Mouse (Mus musculus) liver, embryonic 11.5 days (tissue): Measurements from ENCODE around the gene Efcab5. TPM values are rescaled to one million over a fixed set of nuclear protein-coding genes. Genes with fewer than 3 reads are reported as not detected.

Experiments
- ATAC-seq: fragments of 200-750 bp; cut with Nextera tagmentation; replicated peaks from 2 replicates; pipeline ENCODE4 v1.8.0; 2017; ENCODE audit warnings: moderate number of reproducible peaks, mild to moderate bottlenecking, moderate TSS enrichment, moderate library complexity; ENCODE audit not compliant: low FRiP score
- DNase-seq: peaks from one replicate; pipeline ENCODE4 v3.0.0-alpha.2; 2017; ENCODE audit warnings: low spot score
- H3K27ac ChIP-seq: fragments of 300-500 bp; sonication (generic); 2 replicates; pipeline ENCODE4 v1.5.1; 2014; ENCODE audit warnings: mild to moderate bottlenecking, low read depth, low read length, control low read depth
- H3K27me3 ChIP-seq: fragments of 300-500 bp; sonication (generic); replicated peaks from 2 replicates; pipeline ENCODE4 v1.6.1; 2014; ENCODE audit warnings: low read length, mixed read lengths; ENCODE audit not compliant: control insufficient read depth, insufficient read depth
- H3K36me3 ChIP-seq: fragments of 300-500 bp; sonication (generic); 2 replicates; pipeline ENCODE4 v1.6.1; 2014; ENCODE audit warnings: mild to moderate bottlenecking, low read length, moderate library complexity, mixed read lengths; ENCODE audit not compliant: control insufficient read depth, insufficient read depth
- H3K4me1 ChIP-seq: fragments of 300-500 bp; sonication (generic); replicated peaks from 2 replicates; pipeline ENCODE4 v1.6.1; 2014; ENCODE audit warnings: low read length, mixed read lengths; ENCODE audit not compliant: control insufficient read depth, insufficient read depth
- H3K4me2 ChIP-seq: fragments of 300-500 bp; sonication (generic); 2 replicates; pipeline ENCODE4 v1.6.1; 2014; ENCODE audit warnings: mild to moderate bottlenecking, control low read depth, moderate library complexity
- H3K4me3 ChIP-seq: fragments of 300-500 bp; sonication (generic); 2 replicates; pipeline ENCODE4 v1.5.1; 2014; ENCODE audit warnings: low read depth, low read length, control low read depth
- H3K9ac ChIP-seq: fragments of 300-500 bp; sonication (generic); 2 replicates; pipeline ENCODE4 v1.6.1; 2014; ENCODE audit warnings: low read depth, low read length, control low read depth
- H3K9me3 ChIP-seq: fragments of 300-500 bp; sonication (generic); 2 replicates; pipeline ENCODE4 v1.6.1; 2016; ENCODE audit warnings: low read length, inconsistent platforms, mixed read lengths; ENCODE audit not compliant: control insufficient read depth
- WGBS: fragments of 180-500 bp; shearing (Covaris S2); extraction: QIAGEN DNeasy Blood & Tissue Kit; methylation state at CpG from one replicate; pipeline ENCODE4 v1.1.7; 2014; 5-methylcytosine and 5-hydroxymethylcytosine counted together
- polyA plus RNA-seq: library from polyadenylated mRNA; unstranded; fragments of >200 nt; fragmentation: Nextera tagmentation; extraction: Ambion mirVana; gene quantifications from 2 replicates; pipeline ENCODE4 v1.2.1, GENCODE M21; 2014

Gene Efcab5
- polyA plus RNA-seq, 1 experiment from 2014 or later, result 0.41 TPM

- H3K4me3 ChIP-seq, result no peak overlapping the region
- H3K27me3 ChIP-seq, result no peaks in the 10 kb centered on the region
- peaks cover 7% of the 10 kb centered on the region for H3K4me1 ChIP-seq
- no peaks in the 10 kb centered on the region for H3K9me3 ChIP-seq
- H3K4me2 ChIP-seq, result no peak overlapping the region
- no peak overlapping the region for H3K9ac ChIP-seq
- no peak for DNase-seq
- no peak for ATAC-seq
- no peaks in the 10 kb centered on the region for H3K36me3 ChIP-seq
- no peak overlapping the region for H3K27ac ChIP-seq
- WGBS, result 49% methylated on average over 1 of the region's 1 CpGs
These were observed 11.9 kb upstream of the Efcab5 start for GRCm38 (mm10) chr11:77200703-77201102.

GRCm38 (mm10) chr11:77199636-77200035, 10.9 kb upstream of the Efcab5 start:
- ATAC-seq, result no peak
- Histone ChIP-seq H3K9ac (no peak overlapping the region), H3K27ac (no peak overlapping the region), H3K4me1 (peaks cover 7% of the 10 kb centered on the region), H3K4me3 (no peak overlapping the region), H3K9me3 (no peaks in the 10 kb centered on the region), H3K36me3 (no peaks in the 10 kb centered on the region), H3K4me2 (no peak overlapping the region), H3K27me3 (no peaks in the 10 kb centered on the region)
- no peak for DNase-seq
- 39% methylated on average over 4 of the region's 4 CpGs for WGBS

- Histone ChIP-seq H3K27me3 (no peaks in the 10 kb centered on the region), H3K4me2 (no peak overlapping the region), H3K9ac (no peak overlapping the region), H3K4me3 (no peak overlapping the region), H3K9me3 (no peaks in the 10 kb centered on the region), H3K36me3 (no peaks in the 10 kb centered on the region), H3K4me1 (peaks cover 7% of the 10 kb centered on the region), H3K27ac (no peak overlapping the region; the same call in 1 of the 2 replicates)
- 28% methylated on average over 4 of the region's 4 CpGs for WGBS
- ATAC-seq, result no peak
- no peak for DNase-seq
These were observed 7.7 kb upstream of the Efcab5 start for GRCm38 (mm10) chr11:77196181-77197143.

GRCm38 (mm10) chr11:77195360-77196109, 6.8 kb upstream of the Efcab5 start:
- H3K9ac ChIP-seq, result no peak overlapping the region
- H3K4me2 ChIP-seq, result no peak overlapping the region
- H3K27me3 ChIP-seq, result no peaks in the 10 kb centered on the region
- 73% methylated on average over 11 of the region's 11 CpGs for WGBS
- H3K36me3 ChIP-seq, result no peaks in the 10 kb centered on the region
- H3K9me3 ChIP-seq, result no peaks in the 10 kb centered on the region
- no peak for ATAC-seq
- DNase-seq, result no peak
- H3K4me3 ChIP-seq, result no peak overlapping the region
- peaks cover 7% of the 10 kb centered on the region for H3K4me1 ChIP-seq
- no peak overlapping the region for H3K27ac ChIP-seq

- DNase-seq, result no peak
- ATAC-seq, result no peak
- WGBS, result 78% methylated on average over 1 of the region's 1 CpGs
- peaks cover 7% of the 10 kb centered on the region for H3K4me1 ChIP-seq
- H3K4me3 ChIP-seq, result no peak overlapping the region
- H3K9me3 ChIP-seq, result no peaks in the 10 kb centered on the region
- H3K4me2 ChIP-seq, result no peak overlapping the region
- no peak overlapping the region for H3K27ac ChIP-seq
- no peaks in the 10 kb centered on the region for H3K27me3 ChIP-seq
- H3K36me3 ChIP-seq, result no peaks in the 10 kb centered on the region
- no peak overlapping the region for H3K9ac ChIP-seq
These were observed 6.0 kb upstream of the Efcab5 start for GRCm38 (mm10) chr11:77194762-77195161.

- no peaks in the 10 kb centered on the region for H3K9me3 ChIP-seq
- no peaks in the 10 kb centered on the region for H3K36me3 ChIP-seq
- 70% methylated on average over 6 of the region's 6 CpGs for WGBS
- H3K4me2 ChIP-seq, result no peak overlapping the region
- no peak overlapping the region for H3K27ac ChIP-seq
- H3K4me1 ChIP-seq, result peaks cover 7% of the 10 kb centered on the region
- H3K9ac ChIP-seq, result no peak overlapping the region
- H3K4me3 ChIP-seq, result no peak overlapping the region
- ATAC-seq (no peak), DNase-seq (no peak)
- no peaks in the 10 kb centered on the region for H3K27me3 ChIP-seq
These were observed 5.3 kb upstream of the Efcab5 start for GRCm38 (mm10) chr11:77193941-77194553.

GRCm38 (mm10) chr11:77193410-77193809, 4.6 kb upstream of the Efcab5 start:
- Histone ChIP-seq H3K27ac (no peak overlapping the region), H3K9me3 (no peaks in the 10 kb centered on the region), H3K4me3 (no peak overlapping the region), H3K4me2 (no peak overlapping the region), H3K4me1 (peaks cover 7% of the 10 kb centered on the region), H3K36me3 (no peaks in the 10 kb centered on the region), H3K9ac (no peak overlapping the region), H3K27me3 (no peaks in the 10 kb centered on the region)
- 76% methylated on average over 5 of the region's 5 CpGs for WGBS
- ATAC-seq (no peak), DNase-seq (no peak)

GRCm38 (mm10) chr11:77184926-77185325, 3.8 kb downstream of the Efcab5 start:
- Histone ChIP-seq H3K36me3 (no peaks in the 10 kb centered on the region), H3K27ac (no peak overlapping the region), H3K4me3 (no peak overlapping the region), H3K9ac (no peak overlapping the region), H3K4me2 (no peak overlapping the region), H3K4me1 (no peaks in the 10 kb centered on the region), H3K27me3 (no peaks in the 10 kb centered on the region), H3K9me3 (no peaks in the 10 kb centered on the region)
- WGBS, result 61% methylated on average over 2 of the region's 2 CpGs
- DNase-seq (no peak), ATAC-seq (no peak)
